Mouse (Mus musculus) layer of hippocampus, adult 11-12 months (tissue): ENCODE measurements around the gene Inf2.

ENCODE experiments used
- DNase-seq: peaks from one replicate; pipeline ENCODE4 v3.0.0; 2022; ENCODE audit warnings: low spot score

Inf2 gene

DNA sequence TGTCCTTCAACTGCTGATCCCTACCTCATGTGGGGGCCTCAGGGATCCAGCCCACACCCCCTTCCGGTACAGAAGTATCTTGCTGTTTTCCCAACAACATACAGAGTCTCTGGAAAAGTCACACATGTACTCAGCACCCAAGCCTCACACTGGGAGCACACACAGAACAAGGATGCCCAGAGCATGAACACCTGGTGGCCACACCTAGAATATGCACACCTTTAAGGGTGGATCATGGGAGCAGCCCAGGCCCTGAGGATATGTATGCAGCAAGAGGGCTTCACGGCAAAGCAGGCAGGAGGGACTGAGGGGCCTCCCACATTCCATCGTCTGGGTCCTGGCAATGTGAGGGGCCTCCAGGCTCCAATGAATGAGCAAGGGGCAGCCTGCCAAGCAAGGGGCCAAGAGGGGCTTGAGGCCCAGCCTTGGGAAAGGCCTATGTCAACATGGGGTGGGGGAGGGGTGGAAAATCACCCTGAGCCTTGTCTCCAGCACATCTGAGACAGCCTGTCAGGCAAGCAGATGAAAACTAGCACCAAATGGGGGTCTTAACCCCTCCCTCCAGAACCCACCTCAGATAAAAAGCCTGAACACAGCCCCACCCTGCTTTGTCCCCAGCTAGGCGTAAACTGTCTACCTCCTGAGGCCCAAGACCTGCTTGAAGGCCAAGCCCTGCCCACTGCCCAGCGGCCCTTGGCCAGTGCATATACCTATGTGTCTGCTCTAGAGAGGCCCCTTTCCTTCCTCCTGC is 72.2 kb downstream of the Inf2 start:
- no peak for DNase-seq

DNA sequence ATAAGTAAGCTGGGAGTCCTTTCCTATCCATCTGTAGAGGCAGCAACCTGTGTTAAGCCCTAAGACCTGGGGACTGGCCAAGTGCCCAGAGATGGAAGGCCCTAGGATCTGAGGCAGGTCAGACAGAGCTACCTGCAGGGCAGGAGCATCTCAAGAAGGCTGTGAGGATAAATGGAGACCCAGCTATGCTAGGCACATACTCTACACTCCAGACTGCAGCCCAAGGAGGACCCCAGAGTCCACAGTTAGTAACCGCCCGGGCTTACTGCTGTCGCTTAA is 72.7 kb downstream of the Inf2 start:
- no peak for DNase-seq

DNA sequence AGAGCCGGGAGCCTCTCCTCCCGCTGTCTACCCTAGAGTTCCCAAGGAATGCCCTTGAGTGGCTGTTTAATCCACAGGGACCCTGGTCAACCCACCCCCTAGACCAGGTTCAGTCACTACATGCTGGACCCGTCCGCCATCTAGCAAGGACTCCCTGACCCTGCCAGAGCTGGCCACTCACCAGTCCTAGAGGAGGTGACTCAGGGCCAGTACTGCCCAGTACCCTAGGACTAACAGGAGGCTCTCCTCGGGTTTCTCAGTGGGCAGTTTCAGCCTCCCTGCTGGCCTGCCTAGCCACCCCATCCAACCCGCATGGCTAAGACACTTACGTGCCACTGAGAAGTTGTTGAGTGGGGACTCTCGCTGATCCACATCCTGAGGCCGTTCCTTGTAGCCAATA is 73.3 kb downstream of the Inf2 start:
- DNase-seq: no peak

DNA sequence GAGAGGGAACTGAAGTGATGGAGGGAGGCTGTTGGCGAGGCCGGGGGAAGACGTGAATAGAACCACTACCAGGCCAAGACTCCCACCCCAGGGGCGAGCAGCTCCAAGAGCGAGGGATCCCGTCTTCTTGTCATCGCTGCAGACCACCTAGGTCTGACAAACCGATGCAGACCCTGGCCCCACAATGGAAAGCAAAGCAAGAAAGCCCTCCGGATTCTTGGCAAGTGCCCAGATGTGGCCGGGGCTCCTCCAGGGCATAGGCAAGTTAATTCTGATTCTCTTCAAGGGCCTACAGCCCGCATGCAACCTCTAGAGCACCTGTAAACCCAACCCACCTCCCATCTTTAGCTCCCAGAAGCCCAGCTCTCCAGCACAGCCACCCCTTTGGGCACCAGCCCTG is 74.7 kb downstream of the Inf2 start:
- no peak for DNase-seq

DNA sequence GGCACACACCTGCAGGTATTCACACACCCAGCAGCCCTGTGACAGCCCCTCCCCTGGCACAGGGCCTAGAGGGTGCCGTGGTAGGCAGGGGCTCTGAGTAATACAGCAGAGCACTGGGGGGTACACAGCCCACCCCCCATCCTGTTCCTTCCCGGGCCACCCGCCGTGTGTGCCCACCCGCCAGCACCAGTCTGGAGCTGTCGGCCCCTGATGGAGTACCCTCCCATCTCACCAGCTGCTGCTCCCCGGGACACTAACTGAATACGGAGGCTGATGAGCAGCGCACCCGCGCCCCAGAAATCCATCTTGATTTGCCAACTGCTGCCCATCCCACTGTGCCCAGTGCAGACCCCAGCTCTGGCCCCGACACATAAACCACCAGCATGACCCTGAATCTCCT is 75.1 kb downstream of the Inf2 start:
- no peak for DNase-seq

DNA sequence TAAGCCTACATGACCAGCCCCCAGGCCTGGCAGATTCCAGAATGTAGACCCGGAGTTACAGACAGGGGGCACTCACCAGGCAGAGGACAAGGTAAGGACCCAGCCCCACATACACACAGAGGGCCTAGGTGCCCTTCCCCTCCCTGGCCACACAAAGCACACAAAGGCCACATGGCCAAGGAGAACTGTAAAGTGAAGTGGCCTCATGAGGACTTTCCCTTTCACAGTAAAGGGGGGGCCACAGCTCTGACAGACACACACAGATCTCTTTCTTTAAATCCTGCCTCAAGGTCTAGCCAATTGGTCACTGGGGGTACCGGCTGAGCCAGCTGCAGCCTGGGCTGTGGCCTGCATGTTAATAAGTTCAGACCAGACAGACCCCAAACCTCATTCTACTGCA is 75.5 kb downstream of the Inf2 start:
- DNase-seq: no peak

DNA sequence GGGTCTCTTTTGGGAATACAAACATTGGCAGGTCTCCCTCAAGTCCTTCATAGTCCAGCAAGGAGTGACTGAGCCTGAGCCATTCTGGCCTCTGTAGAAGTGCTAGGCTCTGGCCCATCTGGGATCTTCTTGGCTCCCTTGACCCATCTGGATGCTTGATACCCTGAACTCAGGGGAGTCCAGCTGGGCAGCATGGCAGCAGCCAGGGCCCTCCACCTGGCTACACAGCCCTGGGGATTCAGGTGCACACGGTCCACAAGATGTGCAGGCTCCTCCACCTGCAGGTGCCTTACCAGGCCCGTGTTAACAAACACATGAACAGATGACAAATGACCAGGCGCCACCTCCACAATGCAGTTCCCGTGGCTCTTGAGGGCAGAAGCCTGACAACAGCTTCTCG is 76.1 kb downstream of the Inf2 start:
- DNase-seq: no peak
